Mouse (Mus musculus) heart, adult 2 months (tissue): ENCODE measurements around the gene Maoa.

Experiments used
- CTCF ChIP-seq: fragments of 200-600 bp; IDR thresholded peaks from 2 replicates; pipeline ENCODE4 v1.8.1; 2022; ENCODE audit warnings: antibody characterized with exemption, mild to moderate bottlenecking, moderate library complexity
- POLR2A ChIP-seq: fragments of 200-500 bp; IDR thresholded peaks from 2 replicates; pipeline ENCODE4 v1.6.1; 2011; ENCODE audit warnings: mild to moderate bottlenecking, low read depth, low read length, control low read depth; ENCODE audit not compliant: insufficient read depth

DNA sequence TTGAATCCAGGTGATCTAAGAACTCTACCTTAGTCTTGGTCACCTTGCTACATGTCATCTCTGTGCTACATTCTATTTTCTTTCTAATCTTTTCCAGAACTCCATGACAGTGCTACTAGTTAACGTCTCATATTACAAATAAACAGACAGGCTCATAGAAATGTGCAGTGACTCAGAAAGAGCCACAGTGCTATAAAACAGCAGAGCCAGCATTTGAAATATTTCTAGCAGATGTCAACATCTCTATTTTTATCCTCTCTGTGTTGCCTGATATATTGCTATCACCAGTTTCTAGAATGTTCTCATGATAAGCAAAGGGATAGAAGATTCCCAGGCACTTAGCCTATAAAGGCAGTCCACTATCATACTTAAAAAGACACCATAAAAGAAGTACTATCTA, 94.5 kb downstream of the Maoa start:
- TF ChIP-seq POLR2A (no peak), CTCF (no peak)
